Mouse (Mus musculus) cerebellum, adult 9-10 months (tissue): Measurements from ENCODE around the gene Slc5a3.
A peak's percentile ranks its signal among the peaks of the same experiment; 100 is the strongest.
"Not testable (repeated sequence)": the region's sequence is repeated elsewhere in the genome, so short reads cannot be mapped to it uniquely, and the experiment has no call there.

Source experiments
- DNase-seq: peaks from one replicate; pipeline ENCODE4 v3.0.0; 2022

The Slc5a3 gene

GRCm38 (mm10) chr16:92064801-92065200 lies 6.7 kb downstream of the Slc5a3 start:
- DNase-seq, result no peak

GRCm38 (mm10) chr16:92070338-92070737 lies 12.2 kb downstream of the Slc5a3 start:
- DNase-seq, result no peak

- no peak for DNase-seq
Observed at GRCm38 (mm10) chr16:92076797-92077196, 18.7 kb downstream of the Slc5a3 start.

GRCm38 (mm10) chr16:92083771-92084453 lies 25.8 kb downstream of the Slc5a3 start:
- DNase-seq, result no peak

- no peak for DNase-seq
Observed at GRCm38 (mm10) chr16:92089225-92089624, 31.1 kb downstream of the Slc5a3 start.

GRCm38 (mm10) chr16:92091876-92092275 lies 33.8 kb downstream of the Slc5a3 start:
- DNase-seq, result no peak

GRCm38 (mm10) chr16:92098351-92099051 lies 40.4 kb downstream of the Slc5a3 start:
- no peak for DNase-seq

- no peak for DNase-seq
Observed at GRCm38 (mm10) chr16:92099598-92099997, 41.5 kb downstream of the Slc5a3 start.

- DNase-seq, result no peak
Observed at GRCm38 (mm10) chr16:92100111-92100510, 42.0 kb downstream of the Slc5a3 start.

- DNase-seq, result no peak
Observed at GRCm38 (mm10) chr16:92102115-92102514, 44.0 kb downstream of the Slc5a3 start.

- not testable (repeated sequence) for DNase-seq
Observed at GRCm38 (mm10) chr16:92102931-92103330, 44.8 kb downstream of the Slc5a3 start.

GRCm38 (mm10) chr16:92103572-92104331 lies 45.6 kb downstream of the Slc5a3 start:
- DNase-seq, result no peak

GRCm38 (mm10) chr16:92104332-92104590 lies 46.1 kb downstream of the Slc5a3 start:
- DNase-seq, result no peak

GRCm38 (mm10) chr16:92104951-92105350 lies 46.8 kb downstream of the Slc5a3 start:
- no peak for DNase-seq

- DNase-seq, result no peak
Observed at GRCm38 (mm10) chr16:92105631-92106030, 47.5 kb downstream of the Slc5a3 start.

- DNase-seq, result no peak
Observed at GRCm38 (mm10) chr16:92107346-92107745, 49.2 kb downstream of the Slc5a3 start.

GRCm38 (mm10) chr16:92114706-92115241 lies 56.7 kb downstream of the Slc5a3 start:
- peak; percentile 68 for DNase-seq

- peak; percentile 73 for DNase-seq
Observed at GRCm38 (mm10) chr16:92115611-92116421, 57.7 kb downstream of the Slc5a3 start.

GRCm38 (mm10) chr16:92117337-92118209 lies 59.5 kb downstream of the Slc5a3 start:
- DNase-seq, result no peak

GRCm38 (mm10) chr16:92119013-92119515 lies 60.9 kb downstream of the Slc5a3 start:
- DNase-seq, result no peak

- DNase-seq, result no peak
Observed at GRCm38 (mm10) chr16:92120899-92121531, 62.9 kb downstream of the Slc5a3 start.
